Mouse (Mus musculus): ENCODE data around the gene Tyw3.
"Not testable (repeated sequence)": the region's sequence is repeated elsewhere in the genome, so short reads cannot be mapped to it uniquely, and the experiment has no call there.

Gene Tyw3

DNA sequence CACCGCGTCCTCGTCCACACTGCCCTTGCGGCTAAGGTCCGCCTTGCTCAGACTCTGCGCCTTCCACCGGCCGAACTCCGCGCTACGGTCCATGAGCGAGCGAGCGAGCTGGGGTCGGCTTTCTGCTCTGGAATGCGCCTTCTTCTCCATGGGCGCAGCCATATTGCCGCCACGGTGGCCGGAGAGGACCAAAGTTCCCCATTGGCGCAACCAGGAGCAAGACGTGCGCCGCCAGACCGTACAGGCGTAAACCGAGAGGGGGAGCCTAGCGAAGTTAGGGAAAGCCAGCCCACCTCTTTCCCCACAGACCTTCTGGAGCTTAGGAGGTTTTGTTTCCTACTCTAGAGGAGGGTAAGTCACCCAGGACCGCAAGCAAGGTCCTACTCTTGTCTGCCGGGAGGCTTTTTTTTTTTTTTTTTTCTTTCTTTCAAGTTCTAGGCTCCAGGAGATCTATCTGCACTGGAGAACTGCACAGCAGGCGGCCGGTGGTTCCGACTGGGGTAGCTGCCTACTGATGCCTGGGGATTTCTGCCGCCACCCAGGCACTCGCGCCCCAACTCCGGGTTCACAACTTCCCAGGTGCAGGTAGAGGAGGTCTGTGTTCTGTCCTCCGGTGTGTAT, at the start of gene Tyw3:
Gene Tyw3 (minus strand): TSS at position 171 of the 621 bp plus-strand sequence.
- peak; percentile 89 for DNase-seq (ENCODE audit: low read depth, low spot score)

DNA sequence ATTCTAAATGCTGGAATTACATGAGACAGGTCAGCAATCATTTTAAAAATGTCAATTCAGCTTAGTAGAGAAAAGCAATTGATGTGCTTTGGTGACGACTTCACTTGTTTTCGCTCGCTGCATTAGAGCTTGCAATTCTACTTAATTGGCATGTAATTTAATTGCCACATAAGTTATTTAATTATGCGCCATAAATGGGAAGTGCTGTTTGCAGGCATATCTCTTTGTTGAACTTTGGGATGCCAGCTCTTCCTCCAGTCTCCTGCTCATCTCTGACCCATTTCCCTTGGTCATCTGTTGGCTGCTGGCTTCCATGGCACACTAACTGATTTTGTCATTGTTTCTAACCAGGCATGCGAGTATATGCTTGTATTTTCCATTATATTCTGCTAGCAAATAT, 36.2 kb upstream of the Tyw3 start:
- DNase-seq (ENCODE audit: low read depth, low spot score): no peak

DNA sequence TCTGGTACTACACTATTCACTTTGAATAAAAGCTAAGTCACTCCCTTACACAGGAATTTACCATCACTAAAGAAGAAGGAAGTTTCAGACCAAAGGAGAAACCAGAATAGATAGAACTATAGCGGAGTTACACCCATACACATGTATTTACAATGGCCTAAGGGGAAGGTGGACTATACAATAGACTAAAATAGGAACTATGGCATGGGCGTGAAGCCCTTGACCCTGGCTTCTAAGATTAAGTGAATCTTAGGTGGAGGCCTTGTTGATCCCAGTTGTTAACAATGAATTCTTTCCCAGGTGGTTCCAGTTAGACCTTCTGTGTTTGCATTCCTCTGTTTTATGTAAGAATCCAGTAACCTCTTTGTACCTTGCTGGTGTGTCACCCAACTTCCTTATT, 34.4 kb upstream of the Tyw3 start:
- not testable (repeated sequence) for DNase-seq (ENCODE audit: low read depth, low spot score)

DNA sequence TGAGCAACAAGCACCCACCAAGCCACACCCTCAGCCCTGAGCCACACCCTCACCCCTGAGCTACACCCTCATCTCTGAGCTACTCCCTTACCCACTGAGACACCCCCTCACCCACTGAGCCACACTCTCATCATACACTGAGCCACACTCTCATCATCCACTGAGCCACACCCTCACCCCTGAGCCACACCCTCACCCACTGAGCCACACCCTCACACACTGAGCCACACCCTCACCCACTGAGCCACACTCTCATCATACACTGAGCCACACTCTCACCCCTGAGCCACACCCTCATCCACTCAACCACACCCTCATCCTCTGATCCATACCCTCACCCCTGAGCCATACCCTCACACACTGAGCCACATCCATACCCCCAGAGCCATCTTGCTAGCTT, 31.4 kb upstream of the Tyw3 start:
- no peak for DNase-seq (ENCODE audit: low read depth, low spot score)

DNA sequence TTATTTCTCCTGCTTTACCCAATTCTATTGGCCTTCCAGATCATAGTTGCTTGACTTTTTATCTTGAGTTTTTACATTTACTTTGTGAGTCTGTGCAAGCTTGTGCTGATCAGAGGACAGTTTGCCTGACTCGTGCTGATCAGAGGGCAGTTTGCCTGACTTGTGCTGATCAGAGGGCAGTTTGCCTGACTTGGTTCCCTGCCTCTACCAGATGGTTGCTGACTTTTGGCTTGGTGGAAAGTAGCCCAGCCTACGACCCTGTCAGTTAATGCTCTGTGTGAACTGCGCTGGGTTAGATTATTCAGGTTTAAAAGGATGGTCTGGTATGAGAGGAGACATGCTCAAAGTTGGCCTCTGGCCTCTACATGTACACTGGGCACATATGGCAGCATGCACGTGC, 19.2 kb upstream of the Tyw3 start:
- DNase-seq (ENCODE audit: low read depth, low spot score): no peak

DNA sequence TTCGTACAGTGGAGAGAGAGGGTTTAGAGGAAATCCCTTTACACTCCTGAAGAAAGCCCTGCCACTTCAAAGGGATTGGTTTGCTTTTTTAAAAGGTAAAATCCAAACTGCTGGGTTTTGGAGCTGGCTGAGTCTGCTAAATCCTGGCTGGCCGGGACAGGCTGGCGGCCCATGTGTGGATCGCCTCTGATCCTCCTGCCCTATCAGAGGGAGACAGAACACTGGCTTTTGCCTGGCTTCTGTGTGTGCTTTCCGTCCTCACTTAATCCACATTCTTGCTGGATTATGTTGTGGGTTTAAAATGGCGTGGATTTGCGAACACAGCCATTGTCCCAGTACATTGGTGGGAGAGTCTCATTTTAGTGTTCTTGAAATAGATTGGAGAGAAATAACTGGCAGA, 18.4 kb upstream of the Tyw3 start:
- DNase-seq (ENCODE audit: low read depth, low spot score): no peak

DNA sequence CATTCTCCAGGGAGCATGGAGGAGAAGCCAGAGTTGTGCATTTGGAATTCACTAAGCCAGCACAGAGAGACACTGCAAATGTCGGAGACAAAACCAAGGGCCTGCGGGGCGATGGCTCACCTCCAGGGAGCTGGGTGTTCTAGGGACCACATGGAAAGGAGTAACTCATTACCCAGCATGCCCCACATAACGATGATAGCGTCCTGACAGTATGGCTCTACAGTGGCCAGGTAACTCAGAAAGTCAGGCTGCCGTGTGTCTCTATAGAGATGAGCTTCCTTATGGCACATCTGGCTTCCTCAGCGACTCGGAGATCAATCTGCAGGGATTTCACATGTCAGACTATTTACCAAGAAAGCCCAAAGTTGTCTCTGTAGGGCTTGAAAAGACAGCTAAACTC, 17.9 kb upstream of the Tyw3 start:
- DNase-seq (ENCODE audit: low read depth, low spot score): no peak

DNA sequence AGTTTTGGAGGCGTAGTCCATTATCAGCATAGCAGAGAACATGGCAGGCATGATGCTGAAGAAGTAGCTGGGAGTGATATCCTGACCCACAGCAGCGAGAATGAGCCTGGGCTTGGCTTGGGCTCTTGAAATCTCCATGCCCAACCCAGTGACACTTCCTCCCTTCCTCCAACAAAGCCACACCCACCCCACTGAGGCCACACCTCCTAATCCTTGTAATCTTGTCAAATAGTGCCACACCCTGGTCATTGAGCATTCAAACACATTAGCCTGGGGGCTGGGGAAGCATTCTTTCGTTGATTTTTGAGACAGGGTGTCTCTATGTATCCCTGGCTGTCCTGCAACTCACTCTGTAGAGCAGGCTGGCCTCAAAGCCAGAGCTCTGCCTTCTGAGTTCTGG, 15.0 kb upstream of the Tyw3 start:
- DNase-seq (ENCODE audit: low read depth, low spot score): no peak

DNA sequence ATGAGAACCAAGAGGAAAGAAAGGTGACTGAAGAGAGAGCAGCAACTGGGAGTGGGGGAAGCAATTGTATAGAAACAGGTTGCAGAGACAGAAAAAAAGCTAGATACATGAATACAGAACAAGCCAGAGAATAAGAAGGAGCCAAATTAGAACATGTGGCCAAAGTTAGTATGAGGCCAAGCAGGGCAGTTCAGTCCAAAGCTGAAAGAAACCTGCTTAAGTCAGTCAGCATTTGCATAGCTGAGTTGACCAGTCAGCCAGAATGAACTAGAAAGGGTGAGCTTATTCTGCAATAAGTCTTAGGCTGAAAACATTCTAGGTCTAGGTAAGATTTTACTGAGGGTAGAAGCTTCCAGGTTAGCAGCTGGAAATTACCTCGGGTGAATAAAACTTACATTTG, 11.0 kb upstream of the Tyw3 start:
- DNase-seq (ENCODE audit: low read depth, low spot score): no peak

DNA sequence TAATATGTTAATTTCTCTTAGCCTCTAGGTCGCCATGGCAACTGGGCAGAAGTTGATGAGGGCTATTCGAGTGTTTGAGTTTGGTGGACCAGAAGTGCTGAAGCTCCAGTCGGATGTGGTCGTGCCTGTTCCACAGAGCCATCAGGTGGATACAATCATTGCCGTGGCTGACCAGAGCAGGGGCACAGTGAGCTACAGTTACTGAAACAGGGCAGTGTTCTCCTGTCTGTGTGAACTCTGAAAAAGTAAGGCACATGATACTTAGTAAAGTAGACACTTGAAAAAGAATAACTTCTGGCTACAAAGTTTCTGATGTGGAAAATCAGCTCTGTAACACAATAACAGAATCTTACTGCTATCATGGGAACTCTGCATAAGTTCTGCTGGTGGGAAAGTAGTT, 8.0 kb upstream of the Tyw3 start:
- no peak for DNase-seq (ENCODE audit: low read depth, low spot score)

DNA sequence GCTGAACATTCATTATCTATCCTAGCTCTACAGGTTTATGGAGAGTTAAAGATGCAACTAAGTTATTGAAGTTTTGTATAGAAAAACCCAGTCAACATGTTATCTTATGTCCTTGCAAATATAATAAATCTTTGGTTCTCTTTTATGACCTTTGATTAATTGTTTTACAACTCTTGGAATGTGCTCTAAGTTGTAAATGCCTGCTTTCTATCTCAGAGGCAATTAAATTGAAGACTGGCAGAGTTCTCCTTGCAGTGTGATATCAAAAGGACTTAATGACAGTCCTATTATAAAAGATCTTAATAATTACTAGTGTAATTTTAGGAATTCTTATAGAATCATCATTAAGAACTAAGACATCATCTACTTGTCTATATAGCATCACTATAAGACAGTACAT, 5.2 kb upstream of the Tyw3 start:
- no peak for DNase-seq (ENCODE audit: low read depth, low spot score)

DNA sequence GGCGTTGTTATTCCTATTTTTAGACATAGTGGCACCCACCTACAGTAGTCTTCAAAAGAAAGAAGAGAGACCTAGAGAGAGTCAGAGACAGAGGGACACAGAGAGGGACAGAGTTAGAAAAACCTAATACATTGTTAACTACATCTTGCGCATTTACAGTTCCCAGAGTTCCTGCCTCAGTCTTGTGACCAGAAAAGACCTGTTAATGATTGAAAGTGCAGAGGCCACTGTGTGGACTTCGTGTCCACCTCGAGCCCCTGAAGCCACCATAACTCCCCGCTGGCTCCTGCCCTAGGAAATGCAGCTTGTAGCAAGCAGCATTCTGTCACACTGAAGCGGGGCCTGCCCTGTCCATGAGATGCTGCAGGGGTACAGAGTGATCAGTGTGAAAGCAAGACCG, 657 bp upstream of the Tyw3 start:
- DNase-seq (ENCODE audit: low read depth, low spot score): no peak

DNA sequence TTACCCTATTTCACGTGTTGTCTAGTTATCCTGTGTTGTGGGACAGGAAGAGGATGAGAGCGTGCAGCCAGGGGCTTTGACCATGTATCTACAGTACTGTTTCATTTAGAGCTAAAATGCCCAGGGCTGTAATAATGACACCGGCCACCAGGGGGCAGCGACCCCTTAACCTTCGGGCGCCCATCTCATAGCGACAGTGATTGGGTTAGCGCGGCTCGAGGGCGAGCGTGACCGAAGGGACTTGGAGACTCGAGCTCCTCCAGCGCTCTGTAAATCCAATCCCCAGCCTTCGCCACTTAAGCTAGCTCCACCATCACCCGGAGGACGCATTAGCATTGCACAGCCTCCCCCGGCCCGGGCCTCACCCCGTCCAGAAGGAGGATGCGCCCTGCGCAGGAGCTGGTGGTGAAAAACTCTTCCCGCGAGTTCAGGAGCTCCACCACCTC, 393 bp downstream of the Tyw3 start, which contains the start of gene Cryz:
Gene Cryz (plus strand): TSS at position 224 of the 446 bp plus-strand sequence.
- DNase-seq (ENCODE audit: low read depth, low spot score): peak; percentile 64

DNA sequence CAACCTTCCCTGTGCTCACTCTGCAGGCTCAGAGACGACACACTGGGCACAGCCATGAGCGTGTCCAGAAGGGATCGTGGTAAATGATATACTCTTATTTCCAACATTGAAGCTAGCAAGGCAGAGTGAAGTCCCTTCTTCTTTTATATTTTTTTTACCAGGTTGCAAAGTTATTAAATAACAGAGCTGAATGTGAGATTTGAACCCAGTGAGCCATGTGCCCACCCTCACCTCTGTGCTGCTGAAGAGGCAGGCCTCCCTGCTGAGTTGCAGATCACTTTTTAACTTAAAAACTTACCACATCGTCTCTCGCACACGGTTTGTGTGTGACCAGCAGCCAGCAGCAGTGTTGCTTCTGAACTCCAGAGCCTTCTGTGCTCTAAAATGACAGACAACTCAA, 2.7 kb downstream of the Tyw3 start:
- no peak for DNase-seq (ENCODE audit: low read depth, low spot score)

DNA sequence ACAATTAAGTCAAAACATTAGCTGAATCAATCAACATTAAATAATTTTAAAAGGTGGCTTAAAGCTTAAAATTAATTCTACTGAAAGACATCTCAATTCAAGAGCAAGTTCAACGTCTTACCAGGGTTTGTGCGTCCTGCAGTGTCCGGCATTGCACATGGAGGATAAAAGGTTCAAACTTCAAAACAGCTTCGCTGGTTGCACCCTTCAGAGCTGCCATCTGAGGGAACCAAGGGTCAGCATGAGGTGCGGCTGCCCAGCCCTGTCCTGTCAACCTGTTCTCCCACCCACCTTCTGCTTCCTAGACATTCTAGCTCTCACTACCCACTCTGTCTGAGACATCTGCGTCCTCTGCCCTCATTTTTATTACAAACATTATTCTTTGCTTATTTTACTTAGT, 3.3 kb downstream of the Tyw3 start:
- no peak for DNase-seq (ENCODE audit: low read depth, low spot score)

DNA sequence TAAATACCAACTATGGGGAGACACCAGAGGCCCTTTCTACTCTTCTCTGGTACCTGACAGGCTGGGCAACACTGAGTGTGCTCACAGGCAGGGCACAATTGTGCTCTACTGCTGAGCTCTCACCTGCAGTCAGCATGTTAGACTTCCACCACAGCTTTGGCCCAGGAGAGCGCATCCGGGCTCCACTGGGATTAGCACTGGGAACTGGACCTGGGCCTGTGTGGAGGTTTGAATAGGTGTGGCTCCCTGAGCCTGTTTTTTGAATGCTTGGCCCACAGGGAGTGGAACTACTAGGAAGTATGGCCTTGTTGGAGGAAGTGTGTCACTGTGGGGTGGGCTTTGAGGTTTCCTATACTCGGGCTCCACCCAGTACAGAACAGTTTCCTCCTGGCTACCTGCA, 5.3 kb downstream of the Tyw3 start:
- no peak for DNase-seq (ENCODE audit: low read depth, low spot score)

DNA sequence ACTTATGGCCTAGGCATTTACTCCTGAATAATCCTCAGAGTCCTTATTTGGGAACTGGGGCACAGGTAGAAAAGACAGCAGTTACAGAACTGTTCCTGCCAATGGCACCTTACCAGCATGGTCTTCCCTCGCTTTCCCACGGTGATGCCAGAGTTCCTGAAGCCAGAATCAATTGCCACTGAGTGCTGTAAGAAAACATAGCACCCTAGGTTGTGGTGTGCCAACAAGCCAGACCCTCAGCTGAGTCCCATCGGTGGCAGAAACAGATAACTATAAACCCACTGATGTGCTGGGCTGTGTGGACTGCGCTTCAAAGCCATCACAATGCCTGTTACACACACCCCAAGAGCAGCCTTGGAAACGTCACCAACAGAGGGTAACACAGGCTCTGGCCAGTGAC, 5.9 kb downstream of the Tyw3 start:
- no peak for DNase-seq (ENCODE audit: low read depth, low spot score)

DNA sequence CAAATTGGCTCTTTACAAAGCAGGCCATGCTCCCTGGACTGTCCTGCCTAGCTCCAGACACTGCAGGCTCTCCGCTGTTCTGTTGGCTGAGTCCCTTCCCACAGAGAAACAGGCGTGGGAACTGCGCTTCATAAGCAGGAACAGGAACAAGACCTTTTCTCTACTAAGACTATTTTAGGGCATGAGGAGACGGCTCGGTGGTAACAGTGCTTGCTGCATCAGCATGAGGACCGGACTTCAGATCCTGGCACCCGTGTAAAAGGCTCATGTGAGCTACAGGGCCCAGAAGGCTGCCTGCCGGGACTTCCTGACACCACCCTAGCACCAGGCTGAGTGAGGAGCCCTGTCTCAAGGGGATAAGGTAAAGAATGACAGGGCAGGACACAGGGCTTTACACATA, 12.6 kb downstream of the Tyw3 start:
- DNase-seq (ENCODE audit: low read depth, low spot score): no peak

DNA sequence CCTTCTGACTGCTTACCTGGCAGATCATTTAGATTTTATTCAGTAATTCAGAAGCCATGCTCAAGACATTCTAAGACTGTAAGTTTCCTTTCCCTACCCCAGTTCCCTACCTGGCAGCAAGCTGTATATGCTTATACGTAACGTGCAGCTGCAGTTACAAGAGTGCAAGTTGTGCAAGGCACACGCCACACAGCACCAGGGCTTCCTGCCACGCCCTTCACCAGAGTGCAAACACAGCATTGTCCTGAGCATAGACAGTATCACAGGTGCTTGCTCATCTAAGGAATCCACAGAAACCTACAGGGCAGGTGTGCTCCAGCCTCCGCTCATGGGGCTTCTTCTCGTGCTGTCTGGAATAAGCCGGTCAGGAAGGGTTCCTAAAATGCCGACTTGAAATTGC, 19.0 kb downstream of the Tyw3 start:
- DNase-seq (ENCODE audit: low read depth, low spot score): no peak

DNA sequence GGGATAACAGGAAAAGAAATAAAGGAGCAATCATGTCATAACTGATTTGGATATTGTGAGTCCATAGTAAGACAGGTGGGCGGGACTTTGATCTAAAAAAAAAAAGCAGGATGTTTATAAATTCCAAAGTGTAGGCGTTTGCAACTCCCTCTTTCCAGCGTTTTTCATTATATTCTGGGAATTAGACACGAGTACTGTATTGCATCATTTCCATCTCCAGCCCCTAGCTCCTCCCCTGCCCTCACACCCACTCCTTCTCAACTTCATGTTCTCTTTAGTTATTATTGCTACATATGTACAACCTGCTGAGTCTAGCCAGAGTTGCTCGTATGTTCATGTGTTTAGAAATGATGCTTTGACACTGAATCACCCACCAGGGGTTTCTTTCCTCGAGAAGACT, 23.2 kb downstream of the Tyw3 start:
- DNase-seq (ENCODE audit: low read depth, low spot score): no peak

DNA sequence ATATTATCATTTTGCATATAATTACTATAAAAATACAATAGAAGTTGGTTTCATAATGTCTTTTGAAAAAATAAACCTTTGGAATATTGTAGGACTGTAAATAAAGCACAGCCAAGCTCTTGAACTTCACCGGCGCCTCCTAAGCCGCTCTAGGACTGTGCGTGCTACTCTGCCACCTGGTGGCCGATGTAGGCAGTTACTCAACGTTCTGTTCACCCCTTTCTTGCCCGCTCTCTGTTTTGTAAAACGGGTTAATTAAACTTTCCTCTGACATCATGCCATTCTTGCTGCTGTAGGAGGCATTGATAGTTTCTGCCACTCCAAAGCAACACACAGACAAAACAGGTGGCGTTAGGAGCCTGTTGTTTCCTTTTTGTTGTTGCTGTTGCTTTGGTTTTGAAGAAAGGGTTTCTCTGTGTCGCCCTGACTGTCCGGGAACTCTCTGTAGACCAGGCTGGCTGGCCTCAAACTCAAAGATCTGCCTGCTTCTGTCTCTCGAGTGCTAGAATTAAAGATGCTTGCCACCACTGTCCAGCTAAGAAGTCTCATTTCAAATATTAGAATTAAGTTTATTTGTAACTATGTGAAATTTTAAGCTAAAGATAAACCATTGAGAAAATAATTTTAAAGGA, 24.4 kb downstream of the Tyw3 start:
- no peak for DNase-seq (ENCODE audit: low read depth, low spot score)

DNA sequence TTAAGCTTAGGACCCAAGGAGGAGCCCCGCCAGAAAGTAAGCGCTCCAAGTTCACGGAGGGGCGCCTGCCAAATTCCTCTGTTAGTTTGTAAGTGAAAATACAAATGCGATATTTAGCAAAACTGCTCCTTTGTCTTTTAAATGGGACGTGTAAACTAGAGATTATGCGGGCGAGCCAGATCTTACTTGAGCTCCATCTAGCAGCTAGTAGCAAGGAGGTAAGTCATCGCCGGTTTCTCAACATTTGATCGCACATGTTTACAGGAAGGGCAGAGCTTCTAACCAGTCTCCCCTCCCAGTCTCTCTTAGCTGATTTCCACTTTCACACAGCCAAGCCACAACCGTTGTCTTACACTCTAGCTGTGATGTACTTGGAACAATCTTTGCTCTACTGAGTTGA, 26.1 kb downstream of the Tyw3 start:
- DNase-seq (ENCODE audit: low read depth, low spot score): no peak

DNA sequence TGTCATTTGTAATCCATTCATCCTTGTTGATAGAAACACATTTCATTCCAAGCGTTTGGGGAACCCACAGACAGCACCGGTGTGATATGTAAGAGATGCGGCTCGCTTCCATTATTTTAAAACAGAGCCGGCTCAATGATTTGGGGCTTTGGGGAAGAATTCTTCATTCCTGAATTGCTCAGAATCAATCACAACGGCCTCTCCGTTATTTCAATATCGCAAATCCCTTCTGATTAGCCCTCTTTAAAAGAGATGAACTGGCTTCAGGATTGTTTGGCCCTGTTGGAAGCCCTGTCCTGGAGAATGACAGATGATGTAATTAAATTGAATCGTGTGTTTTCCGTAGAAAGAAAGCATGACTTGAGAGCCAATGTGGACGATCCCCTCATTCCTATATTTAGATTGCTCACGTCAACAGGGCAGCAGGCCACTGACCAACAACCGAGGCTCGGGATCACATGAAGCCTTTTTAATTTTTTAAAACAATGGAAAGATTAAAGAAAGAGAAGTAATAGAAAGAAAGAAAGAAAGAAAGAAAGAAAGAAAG, 26.8 kb downstream of the Tyw3 start:
- no peak for DNase-seq (ENCODE audit: low read depth, low spot score)

DNA sequence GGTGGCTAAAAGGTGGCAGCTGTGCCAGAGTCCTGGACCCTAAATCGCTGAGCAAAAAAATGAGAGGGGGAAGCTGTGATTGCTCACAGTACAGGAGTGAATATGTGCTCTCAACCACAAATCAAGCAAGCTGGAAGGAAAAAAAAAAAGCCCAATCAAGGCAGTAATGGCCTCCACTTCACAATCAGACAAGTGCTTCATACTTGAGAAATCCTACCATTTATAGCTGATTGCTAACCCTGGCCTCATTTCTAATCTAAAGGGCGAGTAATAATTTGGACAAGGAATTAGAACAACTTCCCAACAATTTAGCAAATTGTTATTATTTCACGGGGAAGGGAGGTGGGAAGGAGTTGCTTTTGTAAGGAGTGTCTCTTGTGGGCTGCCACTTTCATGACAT, 31.5 kb downstream of the Tyw3 start:
- DNase-seq (ENCODE audit: low read depth, low spot score): no peak

All from WW6 (cell line).